Mouse (Mus musculus): Measurements from ENCODE around the gene Tfdp1. TPM values are rescaled to one million over a fixed set of nuclear protein-coding genes. Genes with fewer than 3 reads are reported as not detected.

Gene Tfdp1
- polyA plus RNA-seq, 1 experiment from 2014 or later = 160 TPM

- H3K4me3 ChIP-seq = no peak within 1 kb of the TSS
- H3K4me1 ChIP-seq = no peaks in the 10 kb centered on the region
- no peak within 1 kb of the TSS for H3K27ac ChIP-seq
- H3K36me3 ChIP-seq = no peaks in the 10 kb centered on the region
- no peak for ATAC-seq (ENCODE audit: insufficient number of reproducible peaks, low FRiP score, low TSS enrichment, low read depth)
- H3K4me2 ChIP-seq = no peak within 1 kb of the TSS
- H3K27me3 ChIP-seq = no peaks in the 10 kb centered on the region
- 81% methylated on average over 5 of the region's 5 CpGs for WGBS
- no peaks in the 10 kb centered on the region for H3K9me3 ChIP-seq
- no peak within 1 kb of the TSS for H3K9ac ChIP-seq
Observed at GRCm38 (mm10) chr8:13396725-13397124, 58.2 kb downstream of the Tfdp1 start, which contains the start of gene Atp4b. Atp4b (minus strand) TSS chr8:13396825.

GRCm38 (mm10) chr8:13403517-13403916, 65.0 kb downstream of the Tfdp1 start:
- H3K4me3 ChIP-seq = no peak overlapping the region
- no peak overlapping the region for H3K27ac ChIP-seq
- H3K27me3 ChIP-seq = no peaks in the 10 kb centered on the region
- H3K4me1 ChIP-seq = no peaks in the 10 kb centered on the region
- no peaks in the 10 kb centered on the region for H3K36me3 ChIP-seq
- H3K9me3 ChIP-seq = no peaks in the 10 kb centered on the region
- no peak overlapping the region for H3K4me2 ChIP-seq
- H3K9ac ChIP-seq = no peak overlapping the region
- WGBS = 63% methylated on average over 6 of the region's 6 CpGs
- no peak for ATAC-seq (ENCODE audit: insufficient number of reproducible peaks, low FRiP score, low TSS enrichment, low read depth)

GRCm38 (mm10) chr8:13404666-13405131, 66.1 kb downstream of the Tfdp1 start, which contains the start of gene Grk1:
Grk1 (plus strand) TSS chr8:13405081.
- WGBS = 76% methylated on average over 5 of the region's 5 CpGs

GRCm38 (mm10) chr8:13406011-13406410, 67.5 kb downstream of the Tfdp1 start:
- no peaks in the 10 kb centered on the region for H3K27me3 ChIP-seq
- no peak overlapping the region for H3K4me2 ChIP-seq
- no peak for ATAC-seq (ENCODE audit: insufficient number of reproducible peaks, low FRiP score, low TSS enrichment, low read depth)
- WGBS = 76% methylated on average over 5 of the region's 5 CpGs
- no peaks in the 10 kb centered on the region for H3K9me3 ChIP-seq
- no peaks in the 10 kb centered on the region for H3K36me3 ChIP-seq
- H3K9ac ChIP-seq = no peak overlapping the region
- H3K4me3 ChIP-seq = no peak overlapping the region
- H3K4me1 ChIP-seq = no peaks in the 10 kb centered on the region
- H3K27ac ChIP-seq = no peak overlapping the region

More at GRCm38 (mm10) chr8:13404666-13405131, 66.1 kb downstream of the Tfdp1 start, which contains the start of gene Grk1:
- Histone ChIP-seq H3K4me3 (no peak within 1 kb of the TSS), H3K27me3 (no peaks in the 10 kb centered on the region), H3K9me3 (no peaks in the 10 kb centered on the region), H3K4me2 (no peak within 1 kb of the TSS), H3K27ac (no peak within 1 kb of the TSS), H3K4me1 (no peaks in the 10 kb centered on the region), H3K36me3 (no peaks in the 10 kb centered on the region), H3K9ac (no peak within 1 kb of the TSS)
- no peak for ATAC-seq (ENCODE audit: insufficient number of reproducible peaks, low FRiP score, low TSS enrichment, low read depth)

GRCm38 (mm10) chr8:13411597-13411996, 73.0 kb downstream of the Tfdp1 start:
- WGBS = 22% methylated on average over 6 of the region's 6 CpGs

GRCm38 (mm10) chr8:13412891-13413558, 74.5 kb downstream of the Tfdp1 start:
- Histone ChIP-seq H3K4me2 (no peak overlapping the region), H3K36me3 (no peaks in the 10 kb centered on the region), H3K27me3 (no peaks in the 10 kb centered on the region), H3K9ac (no peak overlapping the region), H3K27ac (no peak overlapping the region), H3K4me1 (no peaks in the 10 kb centered on the region), H3K4me3 (no peak overlapping the region), H3K9me3 (no peaks in the 10 kb centered on the region)
- ATAC-seq (ENCODE audit: insufficient number of reproducible peaks, low FRiP score, low TSS enrichment, low read depth) = no peak
- 60% methylated on average over 13 of the region's 13 CpGs for WGBS

More at GRCm38 (mm10) chr8:13411597-13411996, 73.0 kb downstream of the Tfdp1 start:
- no peaks in the 10 kb centered on the region for H3K27me3 ChIP-seq
- no peak overlapping the region for H3K4me2 ChIP-seq
- H3K4me1 ChIP-seq = no peaks in the 10 kb centered on the region
- H3K36me3 ChIP-seq = no peaks in the 10 kb centered on the region
- H3K9ac ChIP-seq = no peak overlapping the region
- ATAC-seq (ENCODE audit: insufficient number of reproducible peaks, low FRiP score, low TSS enrichment, low read depth) = no peak
- no peaks in the 10 kb centered on the region for H3K9me3 ChIP-seq
- H3K27ac ChIP-seq = no peak overlapping the region
- no peak overlapping the region for H3K4me3 ChIP-seq

GRCm38 (mm10) chr8:13413823-13414390, 75.4 kb downstream of the Tfdp1 start:
- no peak for ATAC-seq (ENCODE audit: insufficient number of reproducible peaks, low FRiP score, low TSS enrichment, low read depth)
- H3K36me3 ChIP-seq = no peaks in the 10 kb centered on the region
- no peaks in the 10 kb centered on the region for H3K27me3 ChIP-seq
- H3K4me2 ChIP-seq = no peak overlapping the region
- 51% methylated on average over 12 of the region's 12 CpGs for WGBS
- no peak overlapping the region for H3K4me3 ChIP-seq
- H3K9ac ChIP-seq = no peak overlapping the region
- no peaks in the 10 kb centered on the region for H3K4me1 ChIP-seq
- H3K9me3 ChIP-seq = no peaks in the 10 kb centered on the region
- no peak overlapping the region for H3K27ac ChIP-seq

- ATAC-seq (ENCODE audit: insufficient number of reproducible peaks, low FRiP score, low TSS enrichment, low read depth) = no peak
- Histone ChIP-seq H3K4me1 (no peaks in the 10 kb centered on the region), H3K9ac (no peak overlapping the region), H3K9me3 (no peaks in the 10 kb centered on the region), H3K4me2 (no peak overlapping the region), H3K36me3 (no peaks in the 10 kb centered on the region), H3K27ac (no peak overlapping the region), H3K4me3 (no peak overlapping the region), H3K27me3 (no peaks in the 10 kb centered on the region)
- 66% methylated on average over 10 of the region's 10 CpGs for WGBS
Observed at GRCm38 (mm10) chr8:13415879-13416278, 77.3 kb downstream of the Tfdp1 start.

GRCm38 (mm10) chr8:13419111-13419639, 80.6 kb downstream of the Tfdp1 start:
- 71% methylated on average over 2 of the region's 2 CpGs for WGBS
- H3K27me3 ChIP-seq = no peaks in the 10 kb centered on the region
- no peak overlapping the region for H3K4me2 ChIP-seq
- no peaks in the 10 kb centered on the region for H3K9me3 ChIP-seq
- no peaks in the 10 kb centered on the region for H3K36me3 ChIP-seq
- H3K27ac ChIP-seq = no peak overlapping the region
- no peaks in the 10 kb centered on the region for H3K4me1 ChIP-seq
- no peak overlapping the region for H3K4me3 ChIP-seq
- ATAC-seq (ENCODE audit: insufficient number of reproducible peaks, low FRiP score, low TSS enrichment, low read depth) = no peak
- no peak overlapping the region for H3K9ac ChIP-seq

- 87% methylated on average over 6 of the region's 6 CpGs for WGBS
- no peak overlapping the region for H3K4me3 ChIP-seq
- no peaks in the 10 kb centered on the region for H3K9me3 ChIP-seq
- ATAC-seq (ENCODE audit: insufficient number of reproducible peaks, low FRiP score, low TSS enrichment, low read depth) = no peak
- no peak overlapping the region for H3K27ac ChIP-seq
- no peaks in the 10 kb centered on the region for H3K4me1 ChIP-seq
- H3K4me2 ChIP-seq = no peak overlapping the region
- H3K36me3 ChIP-seq = no peaks in the 10 kb centered on the region
- H3K27me3 ChIP-seq = no peaks in the 10 kb centered on the region
- no peak overlapping the region for H3K9ac ChIP-seq
Observed at GRCm38 (mm10) chr8:13420970-13421369, 82.4 kb downstream of the Tfdp1 start.

GRCm38 (mm10) chr8:13427351-13427750, 88.8 kb downstream of the Tfdp1 start:
- no peak overlapping the region for H3K4me3 ChIP-seq
- 59% methylated on average over 6 of the region's 6 CpGs for WGBS
- ATAC-seq (ENCODE audit: insufficient number of reproducible peaks, low FRiP score, low TSS enrichment, low read depth) = no peak
- H3K27me3 ChIP-seq = no peaks in the 10 kb centered on the region
- no peak overlapping the region for H3K27ac ChIP-seq
- H3K4me1 ChIP-seq = peaks cover 5% of the 10 kb centered on the region
- no peak overlapping the region for H3K9ac ChIP-seq
- H3K4me2 ChIP-seq = no peak overlapping the region
- no peaks in the 10 kb centered on the region for H3K36me3 ChIP-seq
- H3K9me3 ChIP-seq = no peaks in the 10 kb centered on the region

All from limb, embryonic 15.5 days (tissue).